Mouse (Mus musculus) retina, adult 2 months (tissue): ENCODE data around the gene Fbxl4.

Experiments used
- DNase-seq: peaks from one replicate; pipeline ENCODE4 v3.0.0-alpha.2; 2012; ENCODE audit warnings: low read depth, low spot score

The Fbxl4 gene

DNA sequence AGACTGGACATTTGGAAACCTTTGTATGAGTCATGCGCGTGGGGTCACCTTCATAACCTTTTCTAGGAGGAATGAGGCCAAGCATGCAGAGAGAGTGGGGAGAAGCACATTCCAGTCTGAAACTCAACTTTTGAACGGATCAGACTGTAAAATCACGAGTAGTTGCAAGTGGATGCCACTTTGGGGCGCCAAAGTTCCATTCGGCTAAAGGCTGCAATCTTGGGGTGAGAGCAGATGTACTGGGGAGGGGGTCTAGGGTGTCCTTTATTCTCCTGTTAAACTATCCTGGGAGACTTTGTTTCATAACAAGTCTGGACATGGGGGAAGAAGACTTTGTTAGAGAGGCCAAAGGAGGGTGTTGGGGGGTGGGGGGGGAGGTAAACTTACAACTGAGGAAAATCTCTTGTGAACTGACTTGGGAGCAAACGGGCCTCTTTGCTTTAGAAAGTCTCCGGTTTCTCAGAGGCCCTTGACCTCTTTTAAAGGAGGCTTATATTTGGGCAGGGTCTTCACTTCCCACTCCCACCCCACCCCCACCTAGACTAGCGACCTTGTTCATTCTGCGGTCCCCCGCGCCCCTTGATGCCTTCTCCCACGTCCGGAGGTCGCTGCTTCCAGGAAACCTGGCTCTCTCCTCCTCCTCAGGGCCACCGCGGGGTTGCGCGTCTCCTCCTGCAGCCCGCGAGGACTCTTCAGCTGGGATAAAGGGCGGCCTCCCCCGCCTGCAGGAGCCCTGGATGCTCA is 119.8 kb downstream of the Fbxl4 start:
- DNase-seq = no peak

DNA sequence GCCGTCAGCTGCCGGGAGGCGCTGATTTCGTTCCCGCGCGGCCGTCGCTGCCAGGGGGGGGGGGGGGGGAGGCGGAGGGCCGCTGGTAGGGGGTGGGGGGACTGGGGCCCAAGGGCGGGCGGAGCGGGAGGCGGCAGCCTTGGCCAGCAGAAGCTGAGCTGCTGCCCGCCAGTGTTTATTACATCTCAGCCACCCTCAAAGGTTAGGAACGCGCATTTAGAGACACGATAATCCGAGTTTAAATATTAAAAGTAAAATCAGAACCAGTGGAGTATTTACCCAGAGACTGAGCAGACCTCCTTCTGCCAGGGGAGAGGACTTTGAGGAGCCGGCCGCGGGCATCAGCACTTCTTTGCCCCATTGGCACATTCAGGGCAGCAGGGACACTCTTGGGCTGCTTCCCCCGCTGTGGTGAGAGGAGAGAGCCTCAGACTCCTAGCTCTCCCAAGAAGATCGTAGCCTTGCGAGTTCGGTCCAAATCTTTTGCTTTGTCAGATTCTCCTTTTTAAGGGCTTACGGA is 120.4 kb downstream of the Fbxl4 start:
- no peak for DNase-seq

DNA sequence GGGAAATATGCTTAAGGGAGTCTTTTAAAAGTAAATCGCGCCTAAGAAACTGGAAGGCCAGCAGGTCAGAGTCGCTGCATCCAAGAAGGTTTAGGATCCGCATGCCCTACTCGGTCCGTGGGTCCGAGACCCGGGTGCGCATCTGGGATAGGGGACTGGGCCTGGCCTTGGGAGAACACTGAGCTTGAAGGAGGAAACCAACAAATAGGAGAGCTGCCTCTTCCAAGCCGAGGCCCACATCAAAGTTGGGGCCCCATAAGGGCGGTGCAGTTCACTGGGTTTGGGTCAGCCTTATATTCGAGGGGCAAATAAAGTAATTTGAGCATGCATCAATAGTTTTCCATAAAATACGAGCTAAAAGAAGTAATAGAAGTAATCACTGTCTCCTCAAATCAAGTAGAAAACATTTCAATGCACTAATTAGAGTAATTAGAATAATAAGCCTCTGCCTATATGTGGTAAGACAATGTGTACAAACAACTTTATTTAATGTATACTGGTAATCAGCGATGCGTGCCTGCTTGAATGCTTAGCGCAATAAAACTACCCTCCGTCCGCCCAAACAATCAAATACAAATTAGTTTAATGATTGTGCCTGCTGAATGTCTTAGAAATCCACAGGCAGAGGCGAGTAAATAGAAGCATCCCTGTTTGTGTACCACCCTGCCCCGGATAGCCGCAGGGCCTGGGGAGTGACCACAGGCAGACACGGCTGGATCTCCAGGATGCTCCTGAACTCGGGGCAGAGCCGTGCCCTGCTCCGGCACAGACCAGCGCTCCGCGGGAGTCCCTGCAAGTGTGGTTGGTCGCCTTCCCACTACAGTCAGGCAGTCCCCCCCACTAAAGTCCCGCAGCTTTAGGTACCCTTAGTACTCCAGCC is 121.4 kb downstream of the Fbxl4 start:
- DNase-seq = no peak

DNA sequence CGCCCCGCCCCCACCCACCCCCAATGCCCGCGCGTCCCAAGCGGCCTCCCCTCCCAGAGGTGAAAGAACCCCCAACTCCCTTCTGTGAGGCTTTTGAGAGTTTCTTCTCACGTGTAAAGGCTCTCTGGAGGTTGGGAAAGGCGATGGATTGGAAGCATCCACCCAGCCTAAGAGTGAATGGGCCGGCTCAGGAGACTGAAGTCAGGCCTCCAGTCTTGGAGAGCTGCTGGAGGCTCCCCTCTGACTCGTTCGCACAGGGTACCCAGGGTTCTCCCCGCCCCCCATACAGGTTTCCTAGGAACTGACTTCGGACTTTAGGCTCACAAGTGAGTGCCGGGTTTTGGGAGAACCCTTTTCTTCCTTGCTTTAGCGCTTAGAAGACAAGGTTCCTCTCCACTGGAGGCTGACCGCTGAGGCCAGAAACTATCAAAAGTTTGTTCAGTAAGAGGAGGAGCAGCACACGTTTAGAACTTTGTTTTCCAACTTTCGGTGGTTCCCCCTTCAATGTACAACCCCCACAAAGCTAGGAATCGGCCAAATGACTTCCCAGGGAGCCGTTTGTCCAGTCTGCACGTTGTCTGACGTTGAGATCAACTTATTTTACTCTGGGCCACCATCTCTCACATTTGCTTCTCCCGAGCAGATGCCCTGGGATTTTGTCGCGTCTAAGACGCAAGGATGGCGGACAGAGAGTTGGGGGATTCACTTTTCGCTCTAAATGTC is 122.2 kb downstream of the Fbxl4 start:
- DNase-seq = no peak

DNA sequence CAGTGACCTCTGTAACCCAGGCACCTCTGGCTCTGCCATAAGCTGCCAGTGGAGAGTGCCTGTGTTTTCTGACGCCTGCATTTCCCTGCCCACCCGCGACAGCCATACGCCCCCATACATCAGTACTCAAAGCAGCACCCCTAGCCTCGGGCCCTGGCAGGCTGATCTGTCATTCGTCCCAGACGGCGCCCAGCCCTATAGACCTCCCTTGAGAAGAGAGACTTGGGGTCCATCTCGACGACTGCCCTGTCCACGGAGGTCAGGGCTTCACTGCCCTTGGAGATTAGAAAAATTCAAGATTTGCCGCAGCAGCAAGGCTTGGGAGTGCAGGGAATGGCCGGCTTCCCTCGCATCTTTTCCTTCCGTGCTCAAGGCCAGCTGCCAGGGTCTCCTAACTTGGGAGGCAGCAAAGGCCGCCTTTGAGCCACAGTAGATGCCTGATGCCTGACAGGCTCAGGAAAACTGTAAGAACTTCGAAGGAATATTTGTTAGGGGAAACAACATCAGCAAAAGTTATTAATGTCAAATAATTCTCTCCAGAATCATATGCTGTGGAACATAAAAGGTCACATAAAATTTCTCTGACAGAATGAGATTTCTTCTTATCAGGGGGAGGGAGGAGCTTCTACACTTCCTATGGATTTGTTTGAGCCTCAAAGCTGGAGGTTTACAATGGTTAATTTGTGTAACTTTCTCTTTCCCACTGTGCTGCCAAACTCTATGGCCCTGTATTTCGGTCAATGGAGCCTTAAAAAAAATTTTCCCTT is 122.9 kb downstream of the Fbxl4 start:
- no peak for DNase-seq

DNA sequence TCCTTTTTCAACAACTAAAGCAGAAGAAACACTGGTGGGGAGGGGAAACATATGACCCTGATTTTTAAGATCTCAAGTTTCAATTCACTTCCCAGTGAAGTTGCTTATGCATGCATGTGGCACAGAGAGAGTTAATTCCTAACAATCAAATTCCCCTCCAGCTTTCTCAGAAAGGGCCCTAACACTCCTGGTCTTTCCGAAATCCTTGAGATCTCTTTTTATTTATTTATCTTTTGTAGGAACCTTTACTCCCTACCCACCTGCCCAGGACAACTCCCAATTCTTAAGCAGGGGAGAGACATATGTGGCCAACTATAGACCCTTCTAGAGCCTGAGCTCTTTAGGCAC is 123.5 kb downstream of the Fbxl4 start:
- DNase-seq = no peak

DNA sequence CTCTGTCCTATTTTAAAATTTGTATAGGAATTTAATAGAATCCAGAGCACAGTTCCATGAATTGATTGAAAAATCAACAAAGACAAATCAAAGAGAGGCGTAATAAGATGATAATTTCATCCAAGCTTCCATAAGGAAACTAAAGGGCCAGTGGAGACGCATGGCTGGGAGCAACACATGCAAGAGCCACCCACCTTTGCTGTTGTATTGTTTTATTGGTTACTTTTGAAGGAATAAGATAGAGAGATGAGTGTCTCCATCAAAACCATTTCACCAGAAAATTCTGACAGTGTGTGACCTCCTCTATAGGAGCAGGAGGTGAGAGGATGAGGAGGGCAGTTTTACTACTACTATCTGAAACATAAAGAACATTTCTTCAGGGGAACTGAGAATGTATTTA is 124.8 kb downstream of the Fbxl4 start:
- no peak for DNase-seq

DNA sequence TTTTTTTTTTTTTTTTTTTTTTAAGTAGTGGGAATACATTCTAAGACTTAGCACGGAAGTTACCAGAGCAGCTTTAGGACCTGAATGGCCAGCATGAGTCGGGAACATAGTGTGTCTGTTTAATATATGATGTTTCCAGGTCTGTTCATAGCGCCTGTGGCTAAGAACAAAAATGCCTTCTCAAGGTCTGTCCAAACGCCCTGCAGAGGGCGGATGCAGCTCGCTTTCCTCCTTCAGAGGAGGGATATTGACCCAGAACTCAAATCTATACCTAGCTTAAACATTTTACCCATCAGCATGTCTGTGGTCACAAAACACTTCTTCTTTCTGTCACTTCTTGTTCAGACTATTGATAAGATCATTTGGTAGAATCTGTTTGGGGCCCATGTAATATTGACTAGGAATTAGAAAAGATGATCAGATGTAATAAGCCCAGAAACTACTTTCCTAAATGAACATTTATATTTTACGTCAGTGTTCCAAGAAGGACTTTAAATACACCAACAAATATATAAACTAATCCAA is 125.5 kb downstream of the Fbxl4 start:
- DNase-seq = no peak

DNA sequence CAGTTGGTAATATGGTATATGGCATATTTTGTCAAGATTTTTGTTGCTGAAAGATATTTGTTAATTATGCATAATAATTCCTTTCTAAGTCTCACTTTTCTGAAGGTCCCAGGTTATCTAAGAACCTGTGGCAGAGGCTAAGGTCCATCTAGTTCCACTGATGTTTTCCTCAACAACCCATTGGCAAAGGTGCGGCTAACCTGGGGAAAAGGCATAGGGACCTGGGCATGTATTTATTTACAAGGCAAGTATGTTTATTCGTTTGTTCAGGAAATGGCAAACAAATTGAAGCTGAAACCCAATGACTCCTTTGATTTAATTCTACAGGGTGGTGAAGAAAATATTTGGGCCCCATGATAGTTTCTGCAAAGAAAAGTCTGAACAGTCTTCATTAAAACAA is 126.2 kb downstream of the Fbxl4 start:
- no peak for DNase-seq
